Mouse (Mus musculus): ENCODE measurements around the gene Sod1. TPM values are rescaled to one million over a fixed set of nuclear protein-coding genes. Genes with fewer than 3 reads are reported as not detected.
"Not testable (repeated sequence)": the region's sequence is repeated elsewhere in the genome, so short reads cannot be mapped to it uniquely, and the experiment has no call there.

Sod1 gene
- polyA plus RNA-seq, 1 experiment from 2014 or later, result 1,130 TPM

- H3K9ac ChIP-seq (ENCODE audit: low read depth, low read length), result no peak overlapping the region
- no peaks in the 10 kb centered on the region for H3K4me1 ChIP-seq (ENCODE audit: control insufficient read depth, insufficient read depth, low read length)
- no peak overlapping the region for H3K27ac ChIP-seq (replicated peaks; ENCODE audit: low read depth, low read length)
- DNase-seq (ENCODE audit: low spot score) (no peak), ATAC-seq (ENCODE audit: low read depth) (no peak)
- no peaks in the 10 kb centered on the region for H3K9me3 ChIP-seq (ENCODE audit: control insufficient read depth, low read length)
- H3K27me3 ChIP-seq (replicated peaks; ENCODE audit: control insufficient read depth, insufficient read depth, low read length), result no peaks in the 10 kb centered on the region
- no peak overlapping the region for H3K4me3 ChIP-seq (ENCODE audit: low read depth, low read length)
- no peak overlapping the region for H3K4me2 ChIP-seq (ENCODE audit: low read depth, low read length)
- peaks cover 40% of the 10 kb centered on the region for H3K36me3 ChIP-seq (ENCODE audit: control insufficient read depth, insufficient read depth, low read length)
- WGBS, result 95% methylated on average over 8 of the region's 10 CpGs
Measured at GRCm38 (mm10) chr16:90233702-90234101, 13.1 kb downstream of the Sod1 start.

- H3K4me3 ChIP-seq (ENCODE audit: low read depth, low read length), result no peak overlapping the region
- no peaks in the 10 kb centered on the region for H3K27me3 ChIP-seq (replicated peaks; ENCODE audit: control insufficient read depth, insufficient read depth, low read length)
- ATAC-seq (ENCODE audit: low read depth) (no peak), DNase-seq (ENCODE audit: low spot score) (no peak)
- H3K9ac ChIP-seq (ENCODE audit: low read depth, low read length), result no peak overlapping the region
- peaks cover 42% of the 10 kb centered on the region for H3K36me3 ChIP-seq (ENCODE audit: control insufficient read depth, insufficient read depth, low read length)
- H3K27ac ChIP-seq (replicated peaks; ENCODE audit: low read depth, low read length), result no peak overlapping the region
- no peaks in the 10 kb centered on the region for H3K9me3 ChIP-seq (ENCODE audit: control insufficient read depth, low read length)
- H3K4me2 ChIP-seq (ENCODE audit: low read depth, low read length), result no peak overlapping the region
- 75% methylated on average over 6 of the region's 6 CpGs for WGBS
- H3K4me1 ChIP-seq (ENCODE audit: control insufficient read depth, insufficient read depth, low read length), result no peaks in the 10 kb centered on the region
Measured at GRCm38 (mm10) chr16:90234617-90235016, 14.1 kb downstream of the Sod1 start.

GRCm38 (mm10) chr16:90235188-90235587 lies 14.6 kb downstream of the Sod1 start:
- Histone ChIP-seq H3K27ac (replicated peaks; ENCODE audit: low read depth, low read length) (no peak overlapping the region), H3K36me3 (ENCODE audit: control insufficient read depth, insufficient read depth, low read length) (peaks cover 43% of the 10 kb centered on the region), H3K4me1 (ENCODE audit: control insufficient read depth, insufficient read depth, low read length) (no peaks in the 10 kb centered on the region), H3K9me3 (ENCODE audit: control insufficient read depth, low read length) (no peaks in the 10 kb centered on the region), H3K27me3 (replicated peaks; ENCODE audit: control insufficient read depth, insufficient read depth, low read length) (no peaks in the 10 kb centered on the region), H3K4me2 (ENCODE audit: low read depth, low read length) (no peak overlapping the region), H3K9ac (ENCODE audit: low read depth, low read length) (no peak overlapping the region), H3K4me3 (ENCODE audit: low read depth, low read length) (no peak overlapping the region)
- DNase-seq (ENCODE audit: low spot score) (no peak), ATAC-seq (ENCODE audit: low read depth) (no peak)
- 87% methylated on average over 3 of the region's 3 CpGs for WGBS

- Histone ChIP-seq H3K27me3 (replicated peaks; ENCODE audit: control insufficient read depth, insufficient read depth, low read length) (no peaks in the 10 kb centered on the region), H3K4me3 (ENCODE audit: low read depth, low read length) (no peak overlapping the region), H3K36me3 (ENCODE audit: control insufficient read depth, insufficient read depth, low read length) (peaks cover 80% of the 10 kb centered on the region), H3K4me2 (ENCODE audit: low read depth, low read length) (no peak overlapping the region), H3K9ac (ENCODE audit: low read depth, low read length) (no peak overlapping the region), H3K27ac (replicated peaks; ENCODE audit: low read depth, low read length) (no peak overlapping the region), H3K4me1 (ENCODE audit: control insufficient read depth, insufficient read depth, low read length) (no peaks in the 10 kb centered on the region), H3K9me3 (ENCODE audit: control insufficient read depth, low read length) (no peaks in the 10 kb centered on the region)
- ATAC-seq (ENCODE audit: low read depth) (no peak), DNase-seq (ENCODE audit: low spot score) (no peak)
- 90% methylated on average over 6 of the region's 6 CpGs for WGBS
Measured at GRCm38 (mm10) chr16:90239128-90239746, 18.7 kb downstream of the Sod1 start.

GRCm38 (mm10) chr16:90241875-90242274 lies 21.3 kb downstream of the Sod1 start:
- Histone ChIP-seq H3K36me3 (ENCODE audit: control insufficient read depth, insufficient read depth, low read length) (peaks cover 95% of the 10 kb centered on the region), H3K4me3 (ENCODE audit: low read depth, low read length) (no peak overlapping the region), H3K4me1 (ENCODE audit: control insufficient read depth, insufficient read depth, low read length) (no peaks in the 10 kb centered on the region), H3K4me2 (ENCODE audit: low read depth, low read length) (no peak overlapping the region), H3K9ac (ENCODE audit: low read depth, low read length) (no peak overlapping the region), H3K27me3 (replicated peaks; ENCODE audit: control insufficient read depth, insufficient read depth, low read length) (no peaks in the 10 kb centered on the region), H3K9me3 (ENCODE audit: control insufficient read depth, low read length) (no peaks in the 10 kb centered on the region), H3K27ac (replicated peaks; ENCODE audit: low read depth, low read length) (no peak overlapping the region)
- 77% methylated on average over 4 of the region's 4 CpGs for WGBS
- DNase-seq (ENCODE audit: low spot score) (no peak), ATAC-seq (ENCODE audit: low read depth) (no peak)

- no peaks in the 10 kb centered on the region for H3K27me3 ChIP-seq (replicated peaks; ENCODE audit: control insufficient read depth, insufficient read depth, low read length)
Measured at GRCm38 (mm10) chr16:90242426-90243304, 22.1 kb downstream of the Sod1 start.

GRCm38 (mm10) chr16:90250099-90250498 lies 29.5 kb downstream of the Sod1 start:
- ATAC-seq (ENCODE audit: low read depth), result no peak

More at GRCm38 (mm10) chr16:90242426-90243304, 22.1 kb downstream of the Sod1 start:
- ATAC-seq (ENCODE audit: low read depth) (no peak), DNase-seq (ENCODE audit: low spot score) (no peak)
- no peaks in the 10 kb centered on the region for H3K4me1 ChIP-seq (ENCODE audit: control insufficient read depth, insufficient read depth, low read length)
- no peak overlapping the region for H3K4me2 ChIP-seq (ENCODE audit: low read depth, low read length)
- no peaks in the 10 kb centered on the region for H3K9me3 ChIP-seq (ENCODE audit: control insufficient read depth, low read length)
- no peak overlapping the region for H3K9ac ChIP-seq (ENCODE audit: low read depth, low read length)
- 73% methylated on average over 17 of the region's 17 CpGs for WGBS
- H3K27ac ChIP-seq (replicated peaks; ENCODE audit: low read depth, low read length), result no peak overlapping the region
- no peak overlapping the region for H3K4me3 ChIP-seq (ENCODE audit: low read depth, low read length)
- peaks cover 96% of the 10 kb centered on the region for H3K36me3 ChIP-seq (ENCODE audit: control insufficient read depth, insufficient read depth, low read length)

GRCm38 (mm10) chr16:90251256-90251655 lies 30.7 kb downstream of the Sod1 start:
- WGBS, result 92% methylated on average over 3 of the region's 3 CpGs
- H3K36me3 ChIP-seq (ENCODE audit: control insufficient read depth, insufficient read depth, low read length), result peaks cover 94% of the 10 kb centered on the region
- H3K27ac ChIP-seq (replicated peaks; ENCODE audit: low read depth, low read length); H3K27me3 ChIP-seq (replicated peaks; ENCODE audit: control insufficient read depth, insufficient read depth, low read length); H3K4me3 ChIP-seq (ENCODE audit: low read depth, low read length); H3K9ac ChIP-seq (ENCODE audit: low read depth, low read length); H3K9me3 ChIP-seq (ENCODE audit: control insufficient read depth, low read length); DNase-seq (ENCODE audit: low spot score); H3K4me1 ChIP-seq (ENCODE audit: control insufficient read depth, insufficient read depth, low read length); ATAC-seq (ENCODE audit: low read depth); H3K4me2 ChIP-seq (ENCODE audit: low read depth, low read length): not testable (repeated sequence)

More at GRCm38 (mm10) chr16:90250099-90250498, 29.5 kb downstream of the Sod1 start:
- DNase-seq (ENCODE audit: low spot score), result no peak
- WGBS, result 98% methylated on average over 7 of the region's 7 CpGs
- H3K4me1 ChIP-seq (ENCODE audit: control insufficient read depth, insufficient read depth, low read length), result no peaks in the 10 kb centered on the region
- no peak overlapping the region for H3K9ac ChIP-seq (ENCODE audit: low read depth, low read length)
- H3K4me2 ChIP-seq (ENCODE audit: low read depth, low read length), result no peak overlapping the region
- H3K9me3 ChIP-seq (ENCODE audit: control insufficient read depth, low read length), result no peaks in the 10 kb centered on the region
- no peak overlapping the region for H3K27ac ChIP-seq (replicated peaks; ENCODE audit: low read depth, low read length)
- peaks cover 97% of the 10 kb centered on the region for H3K36me3 ChIP-seq (ENCODE audit: control insufficient read depth, insufficient read depth, low read length)
- H3K27me3 ChIP-seq (replicated peaks; ENCODE audit: control insufficient read depth, insufficient read depth, low read length), result no peaks in the 10 kb centered on the region
- H3K4me3 ChIP-seq (ENCODE audit: low read depth, low read length), result no peak overlapping the region
